8 mouse cellular contexts compared by ENCODE assay signal in genomic region chr17:34932287-34932686, GRCm38 (mm10). TPM values are rescaled to one million over a fixed set of nuclear protein-coding genes. Genes with fewer than 3 reads are reported as not detected.
DNase-seq lines count a peak whose midpoint lies in the region; ATAC-seq and TF ChIP-seq lines count a peak whose summit lies in the region.

No protein-coding gene starts in this region.

- H3K27ac ChIP-seq in embryonic facial prominence, embryonic 12.5 days = no peak overlapping the region
- peak overlapping the region; percentile 78; the same call in 1 of the 2 replicates for H3K27ac ChIP-seq in intestine, embryonic 16.5 days (ENCODE audit: low read length)
- H3K27ac ChIP-seq in neural tube, embryonic 14.5 days (ENCODE audit: low read depth, low read length) = no peak overlapping the region

- no peak for DNase-seq in lung, adult 2 months
- no peak for DNase-seq in lung, postnatal 10 days
- no peak for DNase-seq in left cerebral cortex, adult 18-20 months (ENCODE audit: low spot score in 2 of 2)
- no peak for DNase-seq in ovary, adult 18-20 months (ENCODE audit: low spot score)
- DNase-seq in urinary bladder, adult 2 months (ENCODE audit: low spot score) = no peak

- H3K9me3 ChIP-seq in embryonic facial prominence, embryonic 12.5 days = no peaks in the 10 kb centered on the region
- no peaks in the 10 kb centered on the region for H3K9me3 ChIP-seq in intestine, embryonic 16.5 days (ENCODE audit: control insufficient read depth, low read length)
- H3K9me3 ChIP-seq in neural tube, embryonic 14.5 days (ENCODE audit: control insufficient read depth, low read length) = no peaks in the 10 kb centered on the region

- 0 out of 2 replicates have a peak, but pooled peaks cover 4% of the 10 kb centered on the region for H3K27me3 ChIP-seq in embryonic facial prominence, embryonic 12.5 days
- no peaks in the 10 kb centered on the region for H3K27me3 ChIP-seq in intestine, embryonic 16.5 days (replicated peaks; ENCODE audit: control insufficient read depth, insufficient read depth, low read length)
- H3K27me3 ChIP-seq in neural tube, embryonic 14.5 days (ENCODE audit: control insufficient read depth, insufficient read depth, low read length) = no peaks in the 10 kb centered on the region

- peak overlapping the region; percentile 97 for H3K4me2 ChIP-seq in embryonic facial prominence, embryonic 12.5 days (replicated peaks)
- peak overlapping the region; percentile 89 for H3K4me2 ChIP-seq in intestine, embryonic 16.5 days (ENCODE audit: low read depth, low read length)
- H3K4me2 ChIP-seq in neural tube, embryonic 14.5 days (ENCODE audit: low read depth, low read length) = peak overlapping the region; percentile 98

- peak overlapping the region; percentile 83 for H3K9ac ChIP-seq in embryonic facial prominence, embryonic 12.5 days
- H3K9ac ChIP-seq in intestine, embryonic 16.5 days (ENCODE audit: low read depth, low read length) = peak overlapping the region; percentile 89
- H3K9ac ChIP-seq in neural tube, embryonic 14.5 days (replicated peaks; ENCODE audit: low read depth, low read length) = peak overlapping the region; percentile 89

- 57% methylated on average over 8 of the region's 8 CpGs for WGBS in lung, adult 2 months
- WGBS in embryonic facial prominence, embryonic 12.5 days = 80% methylated on average over 8 of the region's 8 CpGs
- 61% methylated on average over 8 of the region's 8 CpGs for WGBS in intestine, embryonic 16.5 days
- WGBS in neural tube, embryonic 14.5 days = 89% methylated on average over 8 of the region's 8 CpGs

- ATAC-seq in embryonic facial prominence, embryonic 12.5 days (ENCODE audit: insufficient number of reproducible peaks, insufficient read depth, low FRiP score, low TSS enrichment) = no peak
- ATAC-seq in intestine, embryonic 16.5 days = no peak
- ATAC-seq in neural tube, embryonic 14.5 days (ENCODE audit: low read depth) = no peak

- TF ChIP-seq CTCF in lung, adult 2 months (IDR thresholded peaks at IDR 0.05; ENCODE audit: insufficient read depth, low read length) = no peak

- no peaks in the 10 kb centered on the region for H3K36me3 ChIP-seq in embryonic facial prominence, embryonic 12.5 days
- peaks cover 13% of the 10 kb centered on the region for H3K36me3 ChIP-seq in intestine, embryonic 16.5 days (ENCODE audit: control insufficient read depth, insufficient read depth, low read length)
- H3K36me3 ChIP-seq in neural tube, embryonic 14.5 days (ENCODE audit: control insufficient read depth, insufficient read depth, low read length) = peaks cover 8% of the 10 kb centered on the region; the same call in 1 of the 2 replicates

- H3K4me3 ChIP-seq in lung, adult 2 months (replicated peaks; ENCODE audit: extremely low read depth, low read depth, low read length) = peak overlapping the region; percentile 67
- H3K4me3 ChIP-seq in embryonic facial prominence, embryonic 12.5 days = peak overlapping the region; percentile 75
- H3K4me3 ChIP-seq in intestine, embryonic 16.5 days (ENCODE audit: low read length) = peak overlapping the region; percentile 83
- peak overlapping the region; percentile 75 for H3K4me3 ChIP-seq in neural tube, embryonic 14.5 days (ENCODE audit: low read depth, low read length)

- no peak for TF ChIP-seq POLR2A in lung, adult 2 months (IDR thresholded peaks at IDR 0.05; ENCODE audit: borderline replicate concordance, extremely low read depth, low read depth, low read length)

- H3K4me1 ChIP-seq in lung, adult 2 months (ENCODE audit: control insufficient read depth, insufficient read depth, low read length) = peaks cover 4% of the 10 kb centered on the region; the same call in 1 of the 2 replicates
- peaks cover 12% of the 10 kb centered on the region for H3K4me1 ChIP-seq in embryonic facial prominence, embryonic 12.5 days
- peaks cover 18% of the 10 kb centered on the region for H3K4me1 ChIP-seq in intestine, embryonic 16.5 days (ENCODE audit: control insufficient read depth, insufficient read depth, low read length)
- 0 out of 2 replicates have a peak, but pooled peaks cover 5% of the 10 kb centered on the region for H3K4me1 ChIP-seq in neural tube, embryonic 14.5 days (ENCODE audit: control insufficient read depth, insufficient read depth, low read length)

RNA-seq across cellular contexts. Expression of gene Neu1, which starts 1.2 kb away (rescaled TPM):
- 40.4 and 46.6 TPM in 2 replicates for polyA plus RNA-seq in lung, adult 2 months (2012; rRNA removed)
- 19.2 and 20.8 TPM in 2 replicates for polyA plus RNA-seq in embryonic facial prominence, embryonic 12.5 days (2016; fragmentation: Nextera tagmentation; extraction: Ambion mirVana)
- 226 and 301 TPM in 2 replicates for polyA plus RNA-seq in intestine, embryonic 16.5 days (2015; fragmentation: Nextera tagmentation; extraction: Ambion mirVana)
- polyA plus RNA-seq in neural tube, embryonic 14.5 days (2014; fragmentation: Nextera tagmentation; extraction: Ambion mirVana) = 27.4 and 30.1 TPM in 2 replicates
- total RNA-seq in left cerebral cortex, adult 18-20 months (2021) = 10 to 100 TPM; 46.2 to 48.4 TPM
- 27.9 and 32.0 TPM in 2 replicates for polyA plus RNA-seq in urinary bladder, adult 2 months (2012; rRNA removed)

RNA-seq across cellular contexts. Expression of gene Slc44a4, which starts 18.0 kb away (rescaled TPM):
- polyA plus RNA-seq in lung, adult 2 months (2012; rRNA removed) = 11.6 and 13.5 TPM in 2 replicates
- polyA plus RNA-seq in embryonic facial prominence, embryonic 12.5 days (2016; fragmentation: Nextera tagmentation; extraction: Ambion mirVana) = 0.29 TPM in 1 of 2 replicates, not detected in the other
- polyA plus RNA-seq in intestine, embryonic 16.5 days (2015; fragmentation: Nextera tagmentation; extraction: Ambion mirVana) = 108 and 134 TPM in 2 replicates
- not detected in 2 replicates for polyA plus RNA-seq in neural tube, embryonic 14.5 days (2014; fragmentation: Nextera tagmentation; extraction: Ambion mirVana)
- under 1 TPM; 0.30 to 0.45 TPM for total RNA-seq in left cerebral cortex, adult 18-20 months (2021)
- polyA plus RNA-seq in urinary bladder, adult 2 months (2012; rRNA removed) = 4.5 and 5.1 TPM in 2 replicates

RNA-seq across cellular contexts. Expression of gene Hspa1b, which starts 26.8 kb away (rescaled TPM):
- polyA plus RNA-seq in lung, adult 2 months (2012; rRNA removed) = 20.1 and 93.1 TPM in 2 replicates
- 0.33 and 0.36 TPM in 2 replicates for polyA plus RNA-seq in embryonic facial prominence, embryonic 12.5 days (2016; fragmentation: Nextera tagmentation; extraction: Ambion mirVana)
- polyA plus RNA-seq in intestine, embryonic 16.5 days (2015; fragmentation: Nextera tagmentation; extraction: Ambion mirVana) = 0.22 and 0.24 TPM in 2 replicates
- polyA plus RNA-seq in neural tube, embryonic 14.5 days (2014; fragmentation: Nextera tagmentation; extraction: Ambion mirVana) = 0.27 and 0.35 TPM in 2 replicates
- 10 to 100 TPM; 21.5 to 31.4 TPM for total RNA-seq in left cerebral cortex, adult 18-20 months (2021)
- polyA plus RNA-seq in urinary bladder, adult 2 months (2012; rRNA removed) = 100 and 116 TPM in 2 replicates

RNA-seq across cellular contexts. Expression of gene Ehmt2, which starts 34.0 kb away (rescaled TPM):
- 192 and 199 TPM in 2 replicates for polyA plus RNA-seq in lung, adult 2 months (2012; rRNA removed)
- 111 and 121 TPM in 2 replicates for polyA plus RNA-seq in embryonic facial prominence, embryonic 12.5 days (2016; fragmentation: Nextera tagmentation; extraction: Ambion mirVana)
- polyA plus RNA-seq in intestine, embryonic 16.5 days (2015; fragmentation: Nextera tagmentation; extraction: Ambion mirVana) = 59.8 and 61.9 TPM in 2 replicates
- polyA plus RNA-seq in neural tube, embryonic 14.5 days (2014; fragmentation: Nextera tagmentation; extraction: Ambion mirVana) = 78.1 and 86.8 TPM in 2 replicates
- total RNA-seq in left cerebral cortex, adult 18-20 months (2021) = 100 to 1,000 TPM; 168 to 175 TPM
- 124 and 129 TPM in 2 replicates for polyA plus RNA-seq in urinary bladder, adult 2 months (2012; rRNA removed)

RNA-seq across cellular contexts. Expression of gene C2, which starts 34.2 kb away (rescaled TPM):
- polyA plus RNA-seq in lung, adult 2 months (2012; rRNA removed) = 25.8 and 27.7 TPM in 2 replicates
- 1.2 and 2.5 TPM in 2 replicates for polyA plus RNA-seq in embryonic facial prominence, embryonic 12.5 days (2016; fragmentation: Nextera tagmentation; extraction: Ambion mirVana)
- 26.5 and 36.0 TPM in 2 replicates for polyA plus RNA-seq in intestine, embryonic 16.5 days (2015; fragmentation: Nextera tagmentation; extraction: Ambion mirVana)
- 1.5 and 2.1 TPM in 2 replicates for polyA plus RNA-seq in neural tube, embryonic 14.5 days (2014; fragmentation: Nextera tagmentation; extraction: Ambion mirVana)
- total RNA-seq in left cerebral cortex, adult 18-20 months (2021) = 1 to 10 TPM; 2.7 to 3.4 TPM
- polyA plus RNA-seq in urinary bladder, adult 2 months (2012; rRNA removed) = 43.0 and 45.6 TPM in 2 replicates

Comparison
In these comparisons a context has a peak if more than half of its experiments do, and no peak if none do; other contexts are left out.
1. RNA of gene Hspa1b, which starts 26.8 kb away (polyA plus RNA-seq): 100 to 116 TPM in urinary bladder, adult 2 months and 20.1 to 93.1 TPM in lung, adult 2 months; 0.33 to 0.36 TPM in embryonic facial prominence, embryonic 12.5 days, 0.27 to 0.35 TPM in neural tube, embryonic 14.5 days and 0.22 to 0.24 TPM in intestine, embryonic 16.5 days; every median in the first group is over 10 times any median in the second.
2. Peak in every context shown above with its lines, with median percentiles within 50 percentile points of each other: H3K4me3 ChIP-seq, H3K4me2 ChIP-seq and H3K9ac ChIP-seq.